ENCODE assay signal across 9 mouse cellular contexts in genomic region chrX:60547098-60547443, GRCm38 (mm10). TPM values are rescaled to one million over a fixed set of nuclear protein-coding genes. Genes with fewer than 3 reads are reported as not detected.
DNase-seq lines count a peak whose midpoint lies in the region; ATAC-seq lines count a peak whose summit lies in the region.
"Had no signal": no experiment of that assay in that cellular context is flagged by ENCODE, and none has a peak within 500 bp of the region (broad histone marks: within the 10 kb centered on the region; RNA-seq: fewer than 3 reads in every experiment).

No protein-coding gene starts in this region.

- H3K9me3 ChIP-seq in megakaryocyte, embryonic 14.5 days = peaks cover 13% of the 10 kb centered on the region
- no peaks in the 10 kb centered on the region for H3K9me3 ChIP-seq in liver, embryonic 11.5 days (ENCODE audit: control insufficient read depth, low read length)
- no peaks in the 10 kb centered on the region for H3K9me3 ChIP-seq in stomach, embryonic 16.5 days (replicated peaks; ENCODE audit: control insufficient read depth, low read length)

- DNase-seq in adrenal gland, adult 8-10 months = peak; percentile 5
- DNase-seq in adrenal gland, postnatal 36 days = no peak
- no peak for DNase-seq in liver, embryonic 11.5 days (ENCODE audit: low spot score)
- no peak for DNase-seq in frontal cortex, postnatal 10 days (ENCODE audit: low spot score in 2 of 2)
- DNase-seq in T-cell, adult 2 months (ENCODE audit: low spot score) = no peak

- H3K36me3 ChIP-seq in megakaryocyte, embryonic 14.5 days (replicated peaks; ENCODE audit: low read length) = no peaks in the 10 kb centered on the region
- H3K36me3 ChIP-seq in liver, embryonic 11.5 days (ENCODE audit: control insufficient read depth, insufficient read depth, low read length) = no peaks in the 10 kb centered on the region
- no peaks in the 10 kb centered on the region for H3K36me3 ChIP-seq in stomach, embryonic 16.5 days (ENCODE audit: control insufficient read depth, insufficient read depth, low read length)

- peaks cover 39% of the 10 kb centered on the region for H3K27me3 ChIP-seq in megakaryocyte, embryonic 14.5 days (replicated peaks)
- H3K27me3 ChIP-seq in liver, embryonic 11.5 days (replicated peaks; ENCODE audit: control insufficient read depth, insufficient read depth, low read length) = peaks cover 27% of the 10 kb centered on the region
- no peaks in the 10 kb centered on the region for H3K27me3 ChIP-seq in stomach, embryonic 16.5 days (ENCODE audit: control insufficient read depth, insufficient read depth, low read length)

- WGBS in liver, embryonic 11.5 days = 10% methylated on average over 16 of the region's 16 CpGs
- WGBS in stomach, embryonic 16.5 days = 16% methylated on average over 16 of the region's 16 CpGs

- H3K4me3 ChIP-seq in megakaryocyte, embryonic 14.5 days (replicated peaks) = peak overlapping the region; percentile 91
- peak overlapping the region; percentile 51 for H3K4me3 ChIP-seq in liver, embryonic 11.5 days (ENCODE audit: low read depth, low read length)
- peak overlapping the region; percentile 55 for H3K4me3 ChIP-seq in stomach, embryonic 16.5 days (replicated peaks; ENCODE audit: low read length)

- no peak overlapping the region for H3K27ac ChIP-seq in liver, embryonic 11.5 days (ENCODE audit: low read depth, low read length)
- no peak overlapping the region for H3K27ac ChIP-seq in stomach, embryonic 16.5 days (ENCODE audit: low read length)

- H3K9ac ChIP-seq in liver, embryonic 11.5 days (ENCODE audit: low read depth, low read length) = no peak overlapping the region
- peak overlapping the region; percentile 68 for H3K9ac ChIP-seq in stomach, embryonic 16.5 days (ENCODE audit: low read length)

- H3K4me2 ChIP-seq in liver, embryonic 11.5 days = peak overlapping the region; percentile 65
- H3K4me2 ChIP-seq in stomach, embryonic 16.5 days (ENCODE audit: low read depth, low read length) = peak overlapping the region; percentile 57

- 0 out of 2 replicates have a peak, but pooled peaks cover 3% of the 10 kb centered on the region for H3K4me1 ChIP-seq in megakaryocyte, embryonic 14.5 days
- no peaks in the 10 kb centered on the region for H3K4me1 ChIP-seq in liver, embryonic 11.5 days (replicated peaks; ENCODE audit: control insufficient read depth, insufficient read depth, low read length)
- H3K4me1 ChIP-seq in stomach, embryonic 16.5 days (ENCODE audit: control insufficient read depth, insufficient read depth, low read length) = no peaks in the 10 kb centered on the region

- no peak for ATAC-seq in megakaryocyte, adult 5-6 weeks (ENCODE audit: poor library complexity, severe bottlenecking)
- ATAC-seq in liver, embryonic 11.5 days (replicated peaks; ENCODE audit: low FRiP score) = no peak
- ATAC-seq in stomach, embryonic 16.5 days (ENCODE audit: insufficient read depth, low FRiP score) = no peak

RNA-seq across cellular contexts. Expression of gene Gm7073, which starts 8.0 kb away (rescaled TPM):
- total RNA-seq in adrenal gland, adult 8-10 months (2022) = not detected
- not detected for total RNA-seq in adrenal gland, postnatal 36 days (2021)
- not detected in 2 replicates for polyA plus RNA-seq in megakaryocyte, embryonic 14.5 days (2012; ENCODE audit: insufficient read depth, low replicate concordance)
- total RNA-seq in megakaryocyte, adult 5-6 weeks (2015) = not detected in 2 replicates
- total RNA-seq in megakaryocyte, adult 5-6 weeks (2017) = not detected in 2 replicates
- not detected in 2 replicates for polyA plus RNA-seq in liver, embryonic 11.5 days (2014; fragmentation: Nextera tagmentation; extraction: Ambion mirVana)
- polyA plus RNA-seq in stomach, embryonic 16.5 days (2015; fragmentation: Nextera tagmentation; extraction: Ambion mirVana) = not detected in 2 replicates
- polyA plus RNA-seq: brain, embryonic 14.5 days had no signal

RNA-seq across cellular contexts. Expression of gene Atp11c, which starts 45.4 kb away (rescaled TPM):
- 10 to 100 TPM; 13.6 to 15.1 (median 14.5) TPM for total RNA-seq in adrenal gland, adult 8-10 months (2022)
- 10 to 100 TPM; 15.2 to 17.9 TPM for total RNA-seq in adrenal gland, postnatal 36 days (2021)
- polyA plus RNA-seq in megakaryocyte, embryonic 14.5 days (2012; ENCODE audit: insufficient read depth, low replicate concordance) = 0.17 and 0.27 TPM in 2 replicates
- total RNA-seq in megakaryocyte, adult 5-6 weeks (2015) = 29.6 and 42.2 TPM in 2 replicates
- 38.0 and 40.1 TPM in 2 replicates for total RNA-seq in megakaryocyte, adult 5-6 weeks (2017)
- polyA plus RNA-seq in liver, embryonic 11.5 days (2014; fragmentation: Nextera tagmentation; extraction: Ambion mirVana) = 8.3 and 10.4 TPM in 2 replicates
- polyA plus RNA-seq in stomach, embryonic 16.5 days (2015; fragmentation: Nextera tagmentation; extraction: Ambion mirVana) = 4.8 and 6.6 TPM in 2 replicates
